Mouse (Mus musculus) testis, adult 2 months (tissue): ENCODE data around the gene S100a6.

Experiments
- CTCF ChIP-seq: fragments of 200-500 bp; IDR thresholded peaks from 2 replicates; pipeline ENCODE4 v1.5.1; 2012; ENCODE audit warnings: low read depth, mild to moderate bottlenecking, inconsistent platforms, low read length, moderate library complexity; ENCODE audit not compliant: control insufficient read depth, insufficient read depth, insufficient replicate concordance
- POLR2A ChIP-seq: fragments of 200-500 bp; IDR thresholded peaks from 2 replicates; pipeline ENCODE4 v1.6.1; 2012; ENCODE audit warnings: low read depth, mild to moderate bottlenecking, inconsistent platforms, low read length, moderate library complexity; ENCODE audit not compliant: control insufficient read depth

GRCm38 (mm10) chr3:90605049-90605448 is 7.6 kb upstream of the S100a6 start:
- TF ChIP-seq CTCF (no peak), POLR2A (no peak)
